Mouse (Mus musculus) lung, postnatal 0 days (tissue): ENCODE results near the gene 1700008P02Rik. TPM values are rescaled to one million over a fixed set of nuclear protein-coding genes. Genes with fewer than 3 reads are reported as not detected.
"Not testable (repeated sequence)": the region's sequence is repeated elsewhere in the genome, so short reads cannot be mapped to it uniquely, and the experiment has no call there.

Experiments used
- ATAC-seq: fragments of 200-750 bp; cut with Nextera tagmentation; 2 replicates; pipeline ENCODE4 v1.8.0; 2017; ENCODE audit warnings: moderate library complexity
- DNase-seq: peaks from one replicate; pipeline ENCODE4 v3.0.0-alpha.2; 2016; ENCODE audit warnings: low spot score
- H3K27ac ChIP-seq: fragments of 300-500 bp; sonication (generic); 2 replicates; pipeline ENCODE4 v1.5.1; 2014; ENCODE audit warnings: antibody characterized with exemption, mild to moderate bottlenecking, low read length, mixed read lengths
- H3K27me3 ChIP-seq: fragments of 300-500 bp; sonication (generic); replicated peaks from 2 replicates; pipeline ENCODE4 v1.6.1; 2014; ENCODE audit warnings: low read length, mixed read lengths; ENCODE audit not compliant: insufficient read depth
- H3K36me3 ChIP-seq: fragments of 300-500 bp; sonication (generic); 2 replicates; pipeline ENCODE4 v1.6.1; 2014; ENCODE audit warnings: low read length, mixed read lengths; ENCODE audit not compliant: insufficient read depth
- H3K4me1 ChIP-seq: fragments of 300-500 bp; sonication (generic); 2 replicates; pipeline ENCODE4 v1.6.1; 2014; ENCODE audit warnings: antibody characterized with exemption, low read depth, low read length, mixed read lengths; ENCODE audit not compliant: insufficient read depth
- H3K4me2 ChIP-seq: fragments of 300-500 bp; sonication (generic); replicated peaks from 2 replicates; pipeline ENCODE4 v1.6.1; 2014; ENCODE audit warnings: low read depth, mild to moderate bottlenecking, low read length, moderate library complexity, mixed read lengths
- H3K4me3 ChIP-seq: fragments of 300-500 bp; sonication (generic); 2 replicates; pipeline ENCODE4 v1.5.1; 2014; ENCODE audit warnings: low read depth, low read length
- H3K9ac ChIP-seq: fragments of 300-500 bp; sonication (generic); replicated peaks from 2 replicates; pipeline ENCODE4 v1.6.1; 2014; ENCODE audit warnings: low read depth, mild to moderate bottlenecking
- H3K9me3 ChIP-seq: fragments of 300-500 bp; sonication (generic); 2 replicates; pipeline ENCODE4 v1.6.1; 2016; ENCODE audit warnings: low read length, mixed read lengths
- CTCF ChIP-seq: IDR thresholded peaks from 2 replicates; pipeline ENCODE4 v1.5.1; 2016; ENCODE audit warnings: antibody characterized with exemption, mild to moderate bottlenecking
- EP300 ChIP-seq: IDR thresholded peaks from 2 replicates; pipeline ENCODE4 v1.6.1; 2016; ENCODE audit warnings: antibody characterized with exemption, mild to moderate bottlenecking, control low read depth
- WGBS: fragments of 180-500 bp; shearing (Covaris S2); extraction: QIAGEN DNeasy Blood & Tissue Kit; methylation state at CpG from one replicate; pipeline ENCODE4 v1.1.7; 2014; 5-methylcytosine and 5-hydroxymethylcytosine counted together
- polyA plus RNA-seq: library from polyadenylated mRNA; unstranded; fragments of >200 nt; fragmentation: Nextera tagmentation; extraction: Ambion mirVana; gene quantifications from 2 replicates; pipeline ENCODE4 v1.2.1, GENCODE M21; 2015

1700008P02Rik gene
- polyA plus RNA-seq = not detected in 2 replicates

GRCm38 (mm10) chr3:6620343-6620742 lies at the start of gene 1700008P02Rik:
Gene 1700008P02Rik (minus strand): TSS chr3:6620443.
- H3K27ac ChIP-seq = no peak within 1 kb of the TSS
- ATAC-seq = no peak
- TF ChIP-seq CTCF (no peak), EP300 (no peak)

GRCm38 (mm10) chr3:6649411-6649810 lies 29.2 kb upstream of the 1700008P02Rik start:
- TF ChIP-seq CTCF = no peak
- Histone ChIP-seq H3K4me3 (no peak overlapping the region), H3K27me3 (no peaks in the 10 kb centered on the region), H3K36me3 (no peaks in the 10 kb centered on the region), H3K27ac (no peak overlapping the region), H3K9me3 (no peaks in the 10 kb centered on the region), H3K4me2 (no peak overlapping the region), H3K9ac (no peak overlapping the region), H3K4me1 (no peaks in the 10 kb centered on the region)
- DNase-seq (no peak), ATAC-seq (no peak)
- WGBS = 68% methylated on average over 2 of the region's 2 CpGs

More at GRCm38 (mm10) chr3:6620343-6620742, at the start of gene 1700008P02Rik:
- Histone ChIP-seq H3K4me2 (no peak within 1 kb of the TSS), H3K27me3 (no peaks in the 10 kb centered on the region), H3K9ac (no peak within 1 kb of the TSS), H3K9me3 (no peaks in the 10 kb centered on the region), H3K36me3 (no peaks in the 10 kb centered on the region), H3K4me3 (no peak within 1 kb of the TSS), H3K4me1 (no peaks in the 10 kb centered on the region)
- DNase-seq = no peak
- 88% methylated on average over 7 of the region's 7 CpGs for WGBS

- H3K9me3 ChIP-seq, H3K36me3 ChIP-seq, H3K4me1 ChIP-seq, H3K27ac ChIP-seq, H3K9ac ChIP-seq, H3K27me3 ChIP-seq, H3K4me3 ChIP-seq, DNase-seq, H3K4me2 ChIP-seq, ATAC-seq: not testable (repeated sequence)
Observed at GRCm38 (mm10) chr3:6638151-6638550, 17.9 kb upstream of the 1700008P02Rik start.

GRCm38 (mm10) chr3:6634256-6634655 lies 14.0 kb upstream of the 1700008P02Rik start:
- Histone ChIP-seq H3K4me1 (no peaks in the 10 kb centered on the region), H3K4me3 (no peak overlapping the region), H3K27ac (no peak overlapping the region), H3K36me3 (no peaks in the 10 kb centered on the region), H3K9me3 (no peaks in the 10 kb centered on the region), H3K9ac (no peak overlapping the region), H3K27me3 (no peaks in the 10 kb centered on the region), H3K4me2 (no peak overlapping the region)
- DNase-seq (no peak), ATAC-seq (no peak)
- TF ChIP-seq EP300 = no peak
- TF ChIP-seq CTCF = no peak

GRCm38 (mm10) chr3:6617881-6618280 lies 2.4 kb downstream of the 1700008P02Rik start:
- Histone ChIP-seq H3K27ac (no peak overlapping the region), H3K27me3 (no peaks in the 10 kb centered on the region), H3K4me1 (no peaks in the 10 kb centered on the region), H3K4me2 (no peak overlapping the region), H3K9me3 (no peaks in the 10 kb centered on the region), H3K36me3 (no peaks in the 10 kb centered on the region), H3K4me3 (no peak overlapping the region), H3K9ac (no peak overlapping the region)
- ATAC-seq (no peak), DNase-seq (no peak)
- TF ChIP-seq CTCF (no peak), EP300 (no peak)
